Comparison of ENCODE assay signal across 9 mouse cellular contexts in the genomic region with DNA sequence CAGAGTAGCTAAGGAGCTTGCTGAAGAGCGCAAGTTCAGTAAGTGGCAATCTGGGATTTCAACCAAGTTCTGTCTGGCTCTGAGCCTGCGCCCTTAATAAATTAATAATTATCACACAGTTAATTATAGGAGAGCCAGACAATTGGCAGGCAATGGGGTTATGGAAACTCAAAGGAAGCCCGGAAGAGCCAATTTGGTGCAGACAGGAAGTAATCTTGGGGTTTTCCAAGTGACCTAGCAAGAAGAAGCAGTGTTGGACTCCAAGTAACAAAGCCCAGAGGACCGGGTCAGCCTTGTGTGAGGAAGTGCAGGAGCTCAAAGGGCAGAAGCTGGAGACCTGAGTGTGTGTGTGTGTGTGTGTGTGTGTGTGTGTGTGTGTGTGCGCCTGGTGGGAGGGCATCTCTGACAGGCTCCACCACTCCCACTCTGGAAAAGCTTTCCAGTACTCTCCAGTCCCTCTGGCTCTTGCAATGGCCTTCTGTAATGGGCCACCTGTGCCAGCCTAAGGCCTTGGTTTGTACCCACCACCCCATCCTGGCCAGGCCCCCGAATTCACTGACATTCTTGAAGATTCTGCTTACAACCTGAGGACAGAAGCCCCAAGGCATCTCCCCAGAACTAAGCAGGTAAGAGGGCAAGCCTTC.
DNase-seq lines count a peak whose midpoint lies in the region; ATAC-seq and TF ChIP-seq lines count a peak whose summit lies in the region.
"Had no signal": no experiment of that assay in that cellular context is flagged by ENCODE, and none has a peak within 500 bp of the region (broad histone marks: within the 10 kb centered on the region; RNA-seq: fewer than 3 reads in every experiment).

No protein-coding gene starts in this region.

- TF ChIP-seq CTCF in kidney, adult 2 months (conservative IDR thresholded peaks at IDR 0.05; ENCODE audit: insufficient read depth, insufficient read length, low read depth, low read length) = no peak

- H3K4me1 ChIP-seq in kidney, adult 2 months (ENCODE audit: control insufficient read depth, insufficient read depth, low read length) = peaks cover 21% of the 10 kb centered on the region

- TF ChIP-seq POLR2A in kidney, adult 2 months (IDR thresholded peaks at IDR 0.05; ENCODE audit: low read depth, low read length) = no peak

- no peak overlapping the region; the same call in 1 of the 2 replicates for H3K27ac ChIP-seq in kidney, adult 2 months (ENCODE audit: insufficient read depth, low read depth, low read length)
- H3K27ac ChIP-seq: limb, embryonic 13.5 days had no signal

- H3K27me3 ChIP-seq in kidney, adult 2 months (replicated peaks; ENCODE audit: control insufficient read depth, insufficient read depth, low read length) = no peaks in the 10 kb centered on the region
- H3K27me3 ChIP-seq: limb, embryonic 13.5 days had no signal

- no peaks in the 10 kb centered on the region for H3K36me3 ChIP-seq in kidney, adult 2 months (ENCODE audit: control insufficient read depth, insufficient read depth, low read length)
- H3K36me3 ChIP-seq: limb, embryonic 13.5 days had no signal

- peak; percentile 48 for DNase-seq in cerebellum, adult 9-10 months
- peak; percentile 26 for DNase-seq in left cerebral cortex, adult 11 months (ENCODE audit: low spot score)
- no peak for DNase-seq in left cerebral cortex, adult 8-10 months (ENCODE audit: low spot score in 2 of 2)
- DNase-seq in kidney, adult 2 months = peak; percentile 93
- DNase-seq in lung, postnatal 36 days = peak; percentile 75
- DNase-seq in spleen, adult 18-20 months = no peak
- DNase-seq in urinary bladder, adult 2 months (ENCODE audit: low spot score) = no peak

- 19% methylated on average over 6 of the region's 6 CpGs for WGBS in kidney, adult 2 months

- no peak for ATAC-seq in cerebellum, adult (ENCODE audit: insufficient number of reproducible peaks, low FRiP score, low TSS enrichment)

- no peak overlapping the region for H3K4me3 ChIP-seq in kidney, adult 2 months (ENCODE audit: insufficient read depth, low read depth, low read length)
- H3K4me3 ChIP-seq: limb, embryonic 13.5 days had no signal

Comparison
In these comparisons a context has a peak if more than half of its experiments do, and no peak if none do; other contexts are left out.
1. DNase-seq: peak in cerebellum, adult 9-10 months (single experiment), left cerebral cortex, adult 11 months (single experiment), kidney, adult 2 months (single experiment) and lung, postnatal 36 days (single experiment); none in left cerebral cortex, adult 8-10 months (0 of 2), spleen, adult 18-20 months (0 of 2) and urinary bladder, adult 2 months (single experiment).